Mouse (Mus musculus): ENCODE results near the gene Pamr1. TPM values are rescaled to one million over a fixed set of nuclear protein-coding genes. Genes with fewer than 3 reads are reported as not detected.

Gene Pamr1
- polyA plus RNA-seq, 1 experiment = not detected

GRCm38 (mm10) chr2:102550910-102551582, 1.2 kb downstream of the Pamr1 start:
- Histone ChIP-seq H3K36me3 (ENCODE audit: control insufficient read depth, insufficient read depth) (no peaks in the 10 kb centered on the region), H3K79me2 (ENCODE audit: control insufficient read depth, insufficient read depth) (no peaks in the 10 kb centered on the region), H3K79me3 (ENCODE audit: low read depth) (no peaks in the 10 kb centered on the region), H3ac (ENCODE audit: control insufficient read depth, insufficient read length, low read depth) (no peak overlapping the region), H3K4me3 (ENCODE audit: insufficient read depth, poor library complexity, severe bottlenecking) (no peak overlapping the region), H3K27me3 (ENCODE audit: control insufficient read depth, insufficient read depth, insufficient read length) (peaks cover 39% of the 10 kb centered on the region)
- no peak for TF ChIP-seq FOSL1 (IDR thresholded peaks at IDR 0.05; ENCODE audit: insufficient read depth, low read length, poor library complexity, severe bottlenecking)
- TF ChIP-seq MAX (IDR thresholded peaks at IDR 0.05) = no peak
- no peak for TF ChIP-seq USF1 (IDR thresholded peaks at IDR 0.05; ENCODE audit: low read depth)
- no peak for TF ChIP-seq MYOG (IDR thresholded peaks at IDR 0.05; ENCODE audit: control insufficient read depth, extremely low read depth, insufficient read length)

DNA sequence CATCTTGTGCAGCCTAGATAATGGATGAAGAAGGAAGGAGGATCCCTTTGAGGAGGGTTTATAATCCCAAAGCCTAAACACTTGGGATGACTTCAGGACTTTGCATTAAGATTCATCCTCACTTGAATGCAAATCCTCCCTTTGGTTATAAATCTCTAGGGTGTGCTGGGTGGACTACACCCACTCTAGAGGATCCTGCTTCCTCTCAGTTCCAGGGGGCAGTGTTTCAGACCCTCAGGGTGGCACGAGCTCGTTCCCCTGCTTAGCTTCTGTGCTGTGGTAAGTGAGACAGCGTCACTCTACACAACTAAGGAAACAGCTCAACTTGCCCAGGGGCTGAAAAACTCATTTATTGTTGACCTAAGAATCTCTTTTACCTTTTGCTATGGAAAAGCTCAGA, 1.8 kb downstream of the Pamr1 start:
- Histone ChIP-seq H3K36me3 (ENCODE audit: control insufficient read depth, insufficient read depth) (no peaks in the 10 kb centered on the region), H3K4me3 (ENCODE audit: insufficient read depth, poor library complexity, severe bottlenecking) (no peak overlapping the region), H3K79me3 (ENCODE audit: low read depth) (no peaks in the 10 kb centered on the region), H3ac (ENCODE audit: control insufficient read depth, insufficient read length, low read depth) (no peak overlapping the region), H3K79me2 (ENCODE audit: control insufficient read depth, insufficient read depth) (no peaks in the 10 kb centered on the region), H3K27me3 (ENCODE audit: control insufficient read depth, insufficient read depth, insufficient read length) (peaks cover 44% of the 10 kb centered on the region)
- TF ChIP-seq FOSL1 (IDR thresholded peaks at IDR 0.05; ENCODE audit: insufficient read depth, low read length, poor library complexity, severe bottlenecking) = no peak

GRCm38 (mm10) chr2:102552095-102552537, 2.3 kb downstream of the Pamr1 start:
- Histone ChIP-seq H3K79me3 (ENCODE audit: low read depth) (no peaks in the 10 kb centered on the region), H3ac (ENCODE audit: control insufficient read depth, insufficient read length, low read depth) (no peak overlapping the region), H3K27me3 (ENCODE audit: control insufficient read depth, insufficient read depth, insufficient read length) (peaks cover 47% of the 10 kb centered on the region), H3K79me2 (ENCODE audit: control insufficient read depth, insufficient read depth) (no peaks in the 10 kb centered on the region), H3K36me3 (ENCODE audit: control insufficient read depth, insufficient read depth) (no peaks in the 10 kb centered on the region), H3K4me3 (ENCODE audit: insufficient read depth, poor library complexity, severe bottlenecking) (no peak overlapping the region)
- TF ChIP-seq FOSL1 (IDR thresholded peaks at IDR 0.05; ENCODE audit: insufficient read depth, low read length, poor library complexity, severe bottlenecking) (no peak), MYOG (IDR thresholded peaks at IDR 0.05; ENCODE audit: control insufficient read depth, extremely low read depth, insufficient read length) (no peak), USF1 (IDR thresholded peaks at IDR 0.05; ENCODE audit: low read depth) (no peak), CEBPB (IDR thresholded peaks at IDR 0.05; ENCODE audit: low read depth) (no peak), CTCF (IDR thresholded peaks at IDR 0.05; ENCODE audit: control insufficient read depth, insufficient read depth, insufficient read length) (no peak), MAX (IDR thresholded peaks at IDR 0.05) (no peak), MYOD1 (IDR thresholded peaks at IDR 0.05; ENCODE audit: control insufficient read depth, insufficient read length, low read depth) (no peak)

DNA sequence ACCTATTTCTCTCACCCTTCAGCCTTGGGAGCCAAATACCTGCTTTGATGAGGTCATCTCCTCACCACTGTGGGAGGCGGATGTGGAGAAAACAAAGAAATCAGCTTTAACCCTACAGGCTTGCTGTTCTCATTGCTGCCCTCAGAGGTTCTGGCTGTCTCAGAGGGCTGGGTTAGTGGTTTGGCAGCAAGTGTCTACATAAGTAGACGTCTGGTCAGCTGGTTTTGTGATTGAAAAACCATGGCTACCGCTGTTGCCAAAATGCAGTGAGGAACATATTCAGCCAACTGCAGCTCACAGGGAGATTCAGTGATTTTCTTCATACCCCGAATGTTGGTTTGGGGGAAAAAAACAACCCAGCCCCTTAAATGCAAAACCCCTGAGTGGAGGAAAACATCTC, 7.3 kb downstream of the Pamr1 start:
- Histone ChIP-seq H3K79me3 (ENCODE audit: low read depth) (no peaks in the 10 kb centered on the region), H3K27me3 (ENCODE audit: control insufficient read depth, insufficient read depth, insufficient read length) (peaks cover 25% of the 10 kb centered on the region), H3K36me3 (ENCODE audit: control insufficient read depth, insufficient read depth) (no peaks in the 10 kb centered on the region), H3K79me2 (ENCODE audit: control insufficient read depth, insufficient read depth) (no peaks in the 10 kb centered on the region), H3ac (ENCODE audit: control insufficient read depth, insufficient read length, low read depth) (no peak overlapping the region), H3K4me3 (ENCODE audit: insufficient read depth, poor library complexity, severe bottlenecking) (no peak overlapping the region)
- TF ChIP-seq MYOD1 (IDR thresholded peaks at IDR 0.05; ENCODE audit: control insufficient read depth, insufficient read length, low read depth) = no peak
- no peak for TF ChIP-seq USF1 (IDR thresholded peaks at IDR 0.05; ENCODE audit: low read depth)

- H3K79me3 ChIP-seq (ENCODE audit: low read depth) = no peaks in the 10 kb centered on the region
- no peak overlapping the region for H3ac ChIP-seq (ENCODE audit: control insufficient read depth, insufficient read length, low read depth)
- H3K4me3 ChIP-seq (ENCODE audit: insufficient read depth, poor library complexity, severe bottlenecking) = no peak overlapping the region
- no peaks in the 10 kb centered on the region for H3K79me2 ChIP-seq (ENCODE audit: control insufficient read depth, insufficient read depth)
- H3K36me3 ChIP-seq (ENCODE audit: control insufficient read depth, insufficient read depth) = no peaks in the 10 kb centered on the region
- TF ChIP-seq CEBPB (IDR thresholded peaks at IDR 0.05; ENCODE audit: low read depth) = no peak
- no peak for TF ChIP-seq FOSL1 (IDR thresholded peaks at IDR 0.05; ENCODE audit: insufficient read depth, low read length, poor library complexity, severe bottlenecking)
- peaks cover 23% of the 10 kb centered on the region for H3K27me3 ChIP-seq (ENCODE audit: control insufficient read depth, insufficient read depth, insufficient read length)
Observed at GRCm38 (mm10) chr2:102558965-102559364, 9.2 kb downstream of the Pamr1 start.

DNA sequence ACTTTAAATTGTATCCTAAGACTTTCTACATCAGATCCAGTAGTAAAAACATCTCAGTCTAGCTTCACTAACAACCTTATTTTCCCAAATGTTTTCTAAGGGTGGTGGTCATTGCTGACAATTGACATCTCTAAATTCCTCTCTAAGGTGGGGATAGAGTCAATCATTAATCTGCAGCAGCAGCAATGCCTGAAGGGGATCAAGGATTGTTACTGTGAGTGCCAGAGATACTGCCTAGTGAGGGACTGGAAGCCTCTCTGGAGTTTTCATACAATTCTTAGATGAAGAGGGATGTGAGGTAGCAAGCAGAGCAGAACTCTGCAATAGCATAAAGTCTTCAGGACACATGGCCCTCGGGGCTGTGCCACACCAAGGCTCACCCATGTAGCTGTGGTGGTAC, 14.0 kb downstream of the Pamr1 start:
- Histone ChIP-seq H3K36me3 (ENCODE audit: control insufficient read depth, insufficient read depth) (no peaks in the 10 kb centered on the region), H3K27me3 (ENCODE audit: control insufficient read depth, insufficient read depth, insufficient read length) (peaks cover 18% of the 10 kb centered on the region), H3K79me2 (ENCODE audit: control insufficient read depth, insufficient read depth) (no peaks in the 10 kb centered on the region), H3ac (ENCODE audit: control insufficient read depth, insufficient read length, low read depth) (no peak overlapping the region), H3K79me3 (ENCODE audit: low read depth) (no peaks in the 10 kb centered on the region), H3K4me3 (ENCODE audit: insufficient read depth, poor library complexity, severe bottlenecking) (no peak overlapping the region)
- TF ChIP-seq FOSL1 (IDR thresholded peaks at IDR 0.05; ENCODE audit: insufficient read depth, low read length, poor library complexity, severe bottlenecking) (no peak), CEBPB (IDR thresholded peaks at IDR 0.05; ENCODE audit: low read depth) (no peak), MYOG (IDR thresholded peaks at IDR 0.05; ENCODE audit: control insufficient read depth, extremely low read depth, insufficient read length) (no peak), MAX (IDR thresholded peaks at IDR 0.05) (no peak), CTCF (IDR thresholded peaks at IDR 0.05; ENCODE audit: control insufficient read depth, insufficient read depth, insufficient read length) (no peak), USF1 (IDR thresholded peaks at IDR 0.05; ENCODE audit: low read depth) (no peak), MYOD1 (IDR thresholded peaks at IDR 0.05; ENCODE audit: control insufficient read depth, insufficient read length, low read depth) (no peak)
